Mouse (Mus musculus) liver, embryonic 15.5 days (tissue): ENCODE data around the gene Jpt2. TPM values are rescaled to one million over a fixed set of nuclear protein-coding genes. Genes with fewer than 3 reads are reported as not detected.
A peak's percentile ranks its signal among the peaks of the same experiment; 100 is the strongest.
"Not testable (repeated sequence)": the region's sequence is repeated elsewhere in the genome, so short reads cannot be mapped to it uniquely, and the experiment has no call there.

ENCODE experiments used
- ATAC-seq: fragments of 200-750 bp; cut with Nextera tagmentation; 2 replicates; pipeline ENCODE4 v1.8.0; 2017; ENCODE audit warnings: moderate number of reproducible peaks, mild to moderate bottlenecking, moderate library complexity; ENCODE audit not compliant: insufficient read depth
- H3K27ac ChIP-seq: fragments of 300-500 bp; sonication (generic); replicated peaks from 2 replicates; pipeline ENCODE4 v1.5.1; 2015; ENCODE audit warnings: mild to moderate bottlenecking, inconsistent platforms
- H3K27me3 ChIP-seq: fragments of 300-500 bp; sonication (generic); 2 replicates; pipeline ENCODE4 v1.6.1; 2015; ENCODE audit warnings: mild to moderate bottlenecking, inconsistent platforms
- H3K36me3 ChIP-seq: fragments of 300-500 bp; sonication (generic); replicated peaks from 2 replicates; pipeline ENCODE4 v1.6.1; 2015; ENCODE audit warnings: moderate library complexity, mild to moderate bottlenecking, inconsistent platforms
- H3K4me1 ChIP-seq: fragments of 300-500 bp; sonication (generic); replicated peaks from 2 replicates; pipeline ENCODE4 v1.6.1; 2015; ENCODE audit warnings: inconsistent platforms
- H3K4me2 ChIP-seq: fragments of 300-500 bp; sonication (generic); 2 replicates; pipeline ENCODE4 v1.6.1; 2015; ENCODE audit warnings: moderate library complexity, mild to moderate bottlenecking, inconsistent platforms
- H3K4me3 ChIP-seq: fragments of 300-500 bp; sonication (generic); replicated peaks from 2 replicates; pipeline ENCODE4 v1.5.1; 2015; ENCODE audit warnings: mild to moderate bottlenecking, inconsistent platforms
- H3K9ac ChIP-seq: fragments of 300-500 bp; sonication (generic); 2 replicates; pipeline ENCODE4 v1.6.1; 2015; ENCODE audit warnings: moderate library complexity, mild to moderate bottlenecking, inconsistent platforms
- H3K9me3 ChIP-seq: fragments of 300-500 bp; sonication (generic); replicated peaks from 2 replicates; pipeline ENCODE4 v1.6.1; 2016; ENCODE audit warnings: inconsistent platforms
- WGBS: fragments of 180-500 bp; shearing (Covaris S2); methylation state at CpG from one replicate; pipeline ENCODE4 v1.1.7; 2015; ENCODE audit warnings: mixed read lengths; ENCODE audit not compliant: insufficient replicate concordance; 5-methylcytosine and 5-hydroxymethylcytosine counted together
- polyA plus RNA-seq: library from polyadenylated mRNA; unstranded; fragments of >200 nt; fragmentation: Nextera tagmentation; extraction: Ambion mirVana; gene quantifications from 2 replicates; pipeline ENCODE4 v1.2.1, GENCODE M21; 2015

Gene Jpt2
- polyA plus RNA-seq, result 60.0 and 62.4 TPM in 2 replicates

DNA sequence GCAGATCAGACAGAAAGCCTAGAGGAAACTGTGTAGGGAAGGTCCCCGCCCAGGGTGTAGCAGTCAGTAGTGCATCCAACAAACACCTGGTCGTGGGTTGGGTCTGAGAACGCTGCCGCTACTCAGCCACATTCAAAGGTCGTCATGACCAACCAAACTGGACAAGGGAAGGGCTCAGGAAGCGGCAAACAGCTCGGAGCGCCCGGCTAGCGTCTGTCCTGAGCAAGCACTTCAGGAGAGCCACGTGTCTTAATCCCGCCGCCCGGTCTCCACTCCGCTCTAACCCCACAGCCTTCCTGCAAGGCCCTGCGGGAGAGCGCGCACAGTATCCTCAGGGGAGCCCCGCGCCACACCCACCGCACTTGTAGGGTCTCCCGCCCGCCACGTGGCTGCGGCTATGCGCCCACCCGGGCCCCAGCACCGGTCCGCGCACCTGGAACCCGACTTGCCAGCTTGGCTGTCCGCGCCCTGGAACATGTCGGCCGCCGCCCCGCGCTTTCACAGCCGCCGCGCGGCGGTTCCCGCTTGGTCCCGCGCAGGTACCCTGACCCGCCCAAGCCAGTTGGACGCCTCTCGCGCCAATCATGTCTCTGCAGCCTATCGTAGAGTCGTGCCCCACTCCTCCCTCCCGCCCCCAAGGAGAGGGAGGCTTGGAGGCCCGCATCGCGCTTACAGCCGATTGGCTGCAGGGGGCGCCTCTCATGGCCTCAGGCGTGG is at the start of gene Jpt2:
Gene Jpt2, minus strand, starts transcription at position 555 of the 717 bp plus-strand sequence.
- Histone ChIP-seq H3K36me3 (peaks cover 55% of the 10 kb centered on the region), H3K4me1 (peaks cover 37% of the 10 kb centered on the region), H3K27ac (peak within 1 kb of the TSS; percentile 82), H3K9me3 (no peaks in the 10 kb centered on the region), H3K4me3 (peak within 1 kb of the TSS; percentile 91), H3K4me2 (peak within 1 kb of the TSS; percentile 96), H3K9ac (peak within 1 kb of the TSS; percentile 89), H3K27me3 (no peaks in the 10 kb centered on the region)
- ATAC-seq, result peak; percentile 100
- whole genome bisulfite sequencing, result under 1% methylated on average over 59 of the region's 59 CpGs

DNA sequence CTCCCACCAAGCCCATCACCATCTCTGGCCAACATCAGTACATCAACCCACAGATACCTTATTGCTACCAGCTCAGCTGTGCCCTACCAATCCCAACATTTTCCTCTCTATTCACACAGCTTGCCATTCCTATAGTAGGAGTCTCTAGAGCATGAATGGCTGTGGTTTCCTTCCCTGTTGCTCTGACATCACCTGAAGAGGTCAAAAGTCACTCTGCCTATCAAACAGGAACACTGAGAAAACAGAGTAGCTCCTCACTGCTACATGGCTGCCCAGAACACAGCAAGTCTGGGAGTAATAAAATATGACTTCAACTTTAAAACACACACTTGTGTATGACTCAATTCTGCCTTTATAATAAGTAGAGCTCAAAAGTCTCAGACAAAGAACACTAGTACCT is 47.0 kb upstream of the Jpt2 start:
- Histone ChIP-seq H3K4me2 (no peak overlapping the region), H3K4me1 (peaks cover 12% of the 10 kb centered on the region), H3K27me3 (no peaks in the 10 kb centered on the region), H3K36me3 (peaks cover 92% of the 10 kb centered on the region), H3K9ac (no peak overlapping the region), H3K4me3 (no peak overlapping the region), H3K27ac (no peak overlapping the region), H3K9me3 (no peaks in the 10 kb centered on the region)
- ATAC-seq, result no peak

DNA sequence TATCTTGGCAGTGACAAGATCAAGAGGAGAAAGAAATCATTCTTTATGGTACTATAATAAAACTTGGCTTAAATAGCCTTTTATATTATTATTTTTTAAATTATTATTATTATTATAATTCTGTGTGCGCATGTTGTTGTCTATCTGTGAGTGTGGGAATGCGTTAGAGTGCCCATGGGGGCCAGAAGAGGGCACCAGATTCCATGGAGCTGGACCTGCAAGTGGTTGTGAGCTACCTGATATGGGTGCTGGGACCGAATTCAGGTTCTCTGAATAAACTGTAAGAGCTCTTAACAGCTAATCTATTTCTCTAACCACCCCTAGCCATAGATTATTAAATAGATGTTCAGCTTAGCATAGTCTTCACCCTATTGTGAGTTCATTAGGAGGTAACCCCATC is 44.6 kb upstream of the Jpt2 start:
- WGBS, result 89% methylated on average over 3 of the region's 3 CpGs
- H3K9ac ChIP-seq, result no peak overlapping the region

DNA sequence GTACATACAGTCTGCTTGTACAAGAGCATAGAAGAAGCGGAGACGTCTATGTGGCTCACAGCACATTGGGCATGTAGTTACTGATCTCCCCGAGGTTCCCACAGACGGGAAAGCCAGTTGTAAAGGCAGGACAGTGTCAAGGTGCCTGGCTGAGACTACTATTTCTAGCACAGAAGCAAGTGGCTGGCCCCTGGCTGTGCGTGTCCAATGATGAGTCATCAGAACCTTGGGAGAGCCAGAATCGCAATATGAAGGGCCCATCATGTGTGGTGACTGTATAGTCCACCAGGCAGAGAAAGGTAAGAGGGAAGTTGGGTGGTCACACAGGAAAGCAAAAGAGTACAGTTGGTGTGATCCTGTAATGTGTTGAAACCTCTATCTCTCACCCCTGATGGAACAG is 34.2 kb upstream of the Jpt2 start:
- Histone ChIP-seq H3K9me3 (no peaks in the 10 kb centered on the region), H3K4me1 (no peaks in the 10 kb centered on the region), H3K9ac (no peak overlapping the region), H3K4me2 (no peak overlapping the region), H3K27ac (no peak overlapping the region), H3K4me3 (no peak overlapping the region), H3K27me3 (no peaks in the 10 kb centered on the region), H3K36me3 (peaks cover 98% of the 10 kb centered on the region)
- no peak for ATAC-seq
- WGBS, result 89% methylated on average over 6 of the region's 6 CpGs

More for the DNA sequence above, 44.6 kb upstream of the Jpt2 start:
- no peak overlapping the region for H3K27ac ChIP-seq
- no peaks in the 10 kb centered on the region; the same call in 1 of the 2 replicates for H3K4me1 ChIP-seq
- H3K4me2 ChIP-seq, result no peak overlapping the region
- no peak overlapping the region for H3K4me3 ChIP-seq
- no peak for ATAC-seq
- no peaks in the 10 kb centered on the region for H3K27me3 ChIP-seq
- H3K9me3 ChIP-seq, result no peaks in the 10 kb centered on the region
- H3K36me3 ChIP-seq, result peaks cover 92% of the 10 kb centered on the region

DNA sequence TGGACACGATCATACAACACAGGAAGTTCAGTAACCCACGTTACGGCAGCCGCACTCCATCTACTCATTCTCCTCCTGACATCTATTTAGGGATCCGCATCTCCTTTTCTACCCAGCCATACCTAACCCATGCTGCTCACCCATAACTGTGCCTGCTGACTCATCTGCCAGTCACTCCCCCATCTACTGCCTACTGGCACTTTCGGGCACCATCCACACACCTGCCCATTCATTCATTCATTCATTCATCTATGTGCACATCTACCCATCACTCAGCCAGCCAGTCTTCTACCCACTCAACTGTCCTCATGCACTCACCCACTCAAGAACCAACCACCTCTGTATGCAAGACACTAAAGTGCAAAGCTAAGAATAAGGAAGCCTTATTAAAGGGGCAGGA is 26.7 kb upstream of the Jpt2 start:
- no peak for ATAC-seq
- Histone ChIP-seq H3K4me1 (no peaks in the 10 kb centered on the region), H3K9me3 (no peaks in the 10 kb centered on the region), H3K27ac (no peak overlapping the region), H3K27me3 (no peaks in the 10 kb centered on the region), H3K36me3 (peaks cover 96% of the 10 kb centered on the region), H3K4me2 (no peak overlapping the region), H3K9ac (no peak overlapping the region), H3K4me3 (no peak overlapping the region)
- 95% methylated on average over 6 of the region's 6 CpGs for WGBS

DNA sequence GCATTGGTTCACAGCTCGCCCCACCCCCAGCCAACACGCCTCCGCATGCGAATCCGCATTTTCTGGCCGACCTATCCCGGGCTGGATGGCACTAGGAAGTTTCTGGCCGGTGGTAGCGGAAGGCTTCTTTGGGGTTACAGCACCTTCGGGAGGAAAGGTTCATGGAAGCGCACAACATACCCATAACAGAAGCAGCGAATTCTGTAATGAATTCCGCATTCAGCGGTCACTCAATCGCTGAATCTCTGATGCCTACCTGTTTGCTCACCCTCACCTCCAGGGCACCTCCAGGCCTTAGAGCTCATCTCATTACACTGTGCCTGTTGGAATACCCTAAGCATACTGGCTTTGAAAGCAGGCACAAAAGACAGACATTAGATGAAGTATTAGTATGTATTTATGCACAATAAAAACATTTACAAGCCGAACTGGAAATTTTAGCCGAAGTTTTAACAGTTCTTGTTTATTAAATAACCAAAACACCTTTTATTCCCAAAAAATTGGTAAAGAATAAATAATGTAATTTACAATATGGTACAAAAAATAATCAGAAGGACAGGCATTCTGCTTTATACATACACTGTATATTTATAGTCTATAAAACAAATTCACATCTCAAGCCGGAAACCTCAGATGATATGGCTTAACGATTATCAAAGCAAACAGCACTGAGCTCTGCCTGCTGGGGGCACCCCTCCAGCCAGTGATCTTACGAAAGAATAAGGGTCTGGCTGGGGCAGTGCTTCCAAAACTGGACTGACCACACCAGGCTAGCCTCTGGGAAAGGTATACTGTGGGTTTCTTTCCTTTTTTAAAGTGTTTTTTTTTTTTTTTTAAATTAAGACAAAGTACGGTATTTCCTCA is 595 bp upstream of the Jpt2 start:
- H3K4me3 ChIP-seq, result peak overlapping the region; percentile 91
- H3K36me3 ChIP-seq, result peaks cover 55% of the 10 kb centered on the region
- H3K27ac ChIP-seq, result 0 out of 2 replicates have a peak overlapping the region, but pooled peaks have one; percentile 66
- peaks cover 34% of the 10 kb centered on the region for H3K4me1 ChIP-seq
- no peaks in the 10 kb centered on the region for H3K27me3 ChIP-seq
- H3K9me3 ChIP-seq, result no peaks in the 10 kb centered on the region
- peak overlapping the region; percentile 96 for H3K4me2 ChIP-seq
- peak; percentile 8 for ATAC-seq
- 10% methylated on average over 21 of the region's 21 CpGs for WGBS
- peak overlapping the region; percentile 89 for H3K9ac ChIP-seq

DNA sequence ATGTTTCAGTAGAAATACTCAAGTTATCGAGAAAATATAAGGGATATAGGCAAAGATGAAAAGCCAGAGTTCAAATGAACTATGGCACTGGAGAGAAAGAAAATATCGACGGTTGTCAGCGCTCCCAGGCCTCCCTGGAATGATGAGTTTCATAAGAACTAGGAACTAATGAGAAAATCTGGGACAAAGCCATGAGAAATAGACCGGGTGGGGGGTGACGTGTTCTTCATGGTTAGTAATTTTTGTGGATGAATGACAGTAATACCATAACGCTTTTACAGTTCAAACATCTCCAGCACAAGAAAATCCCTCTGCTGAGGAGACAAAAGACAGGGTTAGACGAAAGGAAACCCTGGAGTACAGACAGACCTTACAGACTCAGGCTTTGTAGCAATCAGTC is 1.1 kb downstream of the Jpt2 start:
- WGBS, result 57% methylated on average over 8 of the region's 8 CpGs
- Histone ChIP-seq H3K36me3 (peaks cover 55% of the 10 kb centered on the region), H3K9ac (peak overlapping the region; percentile 89), H3K27ac (peak overlapping the region; percentile 82), H3K4me1 (peaks cover 46% of the 10 kb centered on the region), H3K9me3 (no peaks in the 10 kb centered on the region), H3K4me2 (peak overlapping the region; percentile 96), H3K4me3 (peak overlapping the region; percentile 91), H3K27me3 (no peaks in the 10 kb centered on the region)
- no peak for ATAC-seq

DNA sequence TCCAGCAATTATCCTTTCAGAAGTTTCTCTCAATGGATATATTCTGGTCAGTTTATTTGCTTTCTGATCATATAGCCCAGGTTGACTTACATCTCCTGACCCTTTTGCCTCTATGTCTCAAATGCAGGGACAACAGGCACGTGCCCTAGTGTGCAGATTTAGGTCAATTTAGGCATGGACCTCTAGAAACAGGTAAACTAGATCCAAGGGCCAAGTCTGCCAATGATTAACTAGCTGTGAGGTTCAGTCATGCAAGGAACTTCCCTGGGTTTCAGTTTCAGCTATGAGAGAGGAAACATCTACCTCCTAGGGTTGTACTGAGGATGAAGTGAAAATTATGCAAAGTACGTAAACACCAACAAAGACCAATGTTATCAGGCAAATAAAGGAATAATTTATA is 7.2 kb downstream of the Jpt2 start:
- Histone ChIP-seq H3K4me3 (no peak overlapping the region), H3K4me1 (peaks cover 43% of the 10 kb centered on the region), H3K9me3 (no peaks in the 10 kb centered on the region), H3K36me3 (peaks cover 79% of the 10 kb centered on the region), H3K27me3 (no peaks in the 10 kb centered on the region), H3K27ac (no peak overlapping the region), H3K4me2 (no peak overlapping the region), H3K9ac (no peak overlapping the region)
- WGBS, result 78% methylated on average over 2 of the region's 2 CpGs
- peak; percentile 55 for ATAC-seq

DNA sequence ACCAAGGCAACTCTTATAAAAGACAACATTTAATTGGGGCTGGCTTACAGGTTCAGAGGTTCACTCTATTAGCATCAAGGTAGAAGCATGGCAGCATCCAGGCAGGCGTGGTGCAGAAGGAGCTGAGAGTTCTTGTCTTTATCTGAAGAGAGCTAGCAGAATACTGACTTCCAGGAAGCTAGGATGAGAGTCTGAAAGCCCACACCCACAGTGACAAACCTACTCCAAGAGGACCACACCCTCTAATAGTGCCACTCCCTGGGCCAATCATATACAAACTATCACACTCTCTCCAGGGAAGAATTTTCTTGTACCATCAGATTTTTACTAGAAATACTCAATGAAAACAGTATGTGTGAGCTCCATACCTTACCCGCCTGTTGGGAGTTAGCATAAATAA is 9.8 kb downstream of the Jpt2 start:
- ATAC-seq, result peak; percentile 16; the same call in 1 of the 2 replicates
- WGBS, result 48% methylated on average over 2 of the region's 2 CpGs
- no peak overlapping the region for H3K4me3 ChIP-seq
- no peaks in the 10 kb centered on the region for H3K27me3 ChIP-seq
- H3K9ac ChIP-seq, result no peak overlapping the region
- no peak overlapping the region for H3K27ac ChIP-seq
- H3K9me3 ChIP-seq, result no peaks in the 10 kb centered on the region
- H3K36me3 ChIP-seq, result peaks cover 91% of the 10 kb centered on the region
- H3K4me2 ChIP-seq, result no peak overlapping the region
- peaks cover 43% of the 10 kb centered on the region for H3K4me1 ChIP-seq

DNA sequence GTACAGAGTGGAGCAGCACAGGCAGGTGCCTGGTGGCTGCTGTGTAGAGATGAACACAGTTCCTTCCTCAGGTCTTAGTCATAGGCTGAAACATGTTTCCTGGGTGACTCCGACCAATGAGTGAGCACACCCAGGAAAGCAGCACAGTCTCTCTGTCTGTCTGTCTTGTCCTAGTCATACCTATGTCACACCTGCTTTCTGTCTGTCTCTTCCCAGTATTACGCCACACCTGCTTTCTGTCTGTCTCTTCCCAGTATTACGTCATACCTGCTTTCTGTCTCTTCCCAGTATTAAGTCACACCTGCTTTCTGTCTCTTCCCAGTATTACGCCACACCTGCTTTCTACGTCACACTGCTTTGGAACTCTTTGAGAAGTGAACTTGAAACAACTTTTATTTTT is 12.3 kb downstream of the Jpt2 start:
- 0 out of 2 replicates have a peak, but pooled peaks have one; percentile 20 for ATAC-seq
- Histone ChIP-seq H3K4me1 (peaks cover 24% of the 10 kb centered on the region), H3K4me3 (no peak overlapping the region), H3K9me3 (no peaks in the 10 kb centered on the region), H3K27me3 (no peaks in the 10 kb centered on the region), H3K27ac (no peak overlapping the region), H3K4me2 (no peak overlapping the region), H3K9ac (no peak overlapping the region), H3K36me3 (peaks cover 91% of the 10 kb centered on the region)
- WGBS, result 81% methylated on average over 5 of the region's 5 CpGs

DNA sequence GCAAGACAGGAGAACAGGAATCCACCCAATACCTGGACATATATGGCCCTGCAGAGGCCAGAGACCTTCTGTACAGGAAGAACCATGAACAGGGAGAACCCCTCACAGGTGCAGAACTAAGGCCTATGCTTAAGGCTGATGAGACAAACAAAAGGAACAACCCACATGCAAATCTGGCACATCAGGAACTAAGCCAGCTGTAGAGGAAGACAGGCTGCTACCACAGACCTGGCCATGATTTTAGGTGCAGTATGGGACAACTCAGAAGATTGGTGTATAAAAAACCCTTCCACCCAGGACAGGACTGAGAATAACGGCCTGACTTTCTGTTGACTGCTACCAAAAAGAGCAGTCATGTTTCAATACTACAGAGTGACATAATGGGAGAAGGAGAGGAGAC is 16.9 kb downstream of the Jpt2 start:
- not testable (repeated sequence) for H3K9ac ChIP-seq, H3K4me3 ChIP-seq, H3K27ac ChIP-seq, H3K4me2 ChIP-seq, H3K4me1 ChIP-seq, ATAC-seq, H3K9me3 ChIP-seq, H3K27me3 ChIP-seq
- peaks cover 58% of the 10 kb centered on the region for H3K36me3 ChIP-seq
- WGBS, result 73% methylated on average over 1 of the region's 1 CpGs
